Mouse (Mus musculus) hindbrain, embryonic 16.5 days (tissue): ENCODE measurements around the gene Gabrg3. TPM values are rescaled to one million over a fixed set of nuclear protein-coding genes. Genes with fewer than 3 reads are reported as not detected.

Experiments used
- ATAC-seq: fragments of 200-750 bp; cut with Nextera tagmentation; 2 replicates; pipeline ENCODE4 v1.8.0; 2017; ENCODE audit warnings: moderate TSS enrichment, moderate library complexity
- H3K27ac ChIP-seq: fragments of 300-500 bp; sonication (generic); 2 replicates; pipeline ENCODE4 v1.5.1; 2014; ENCODE audit warnings: low read depth, mild to moderate bottlenecking, control low read depth, low read length, moderate library complexity
- H3K27me3 ChIP-seq: fragments of 300-500 bp; sonication (generic); replicated peaks from 2 replicates; pipeline ENCODE4 v1.6.1; 2014; ENCODE audit warnings: low read length; ENCODE audit not compliant: control insufficient read depth, insufficient read depth
- H3K36me3 ChIP-seq: fragments of 300-500 bp; sonication (generic); 2 replicates; pipeline ENCODE4 v1.6.1; 2014; ENCODE audit warnings: mild to moderate bottlenecking, low read length, moderate library complexity, mixed read lengths; ENCODE audit not compliant: control insufficient read depth, insufficient read depth
- H3K4me1 ChIP-seq: fragments of 300-500 bp; sonication (generic); 2 replicates; pipeline ENCODE4 v1.6.1; 2014; ENCODE audit warnings: low read depth, low read length; ENCODE audit not compliant: control insufficient read depth, insufficient read depth
- H3K4me2 ChIP-seq: fragments of 300-500 bp; sonication (generic); 2 replicates; pipeline ENCODE4 v1.6.1; 2014; ENCODE audit warnings: mild to moderate bottlenecking, low read length, control low read depth, moderate library complexity
- H3K4me3 ChIP-seq: fragments of 300-500 bp; sonication (generic); 2 replicates; pipeline ENCODE4 v1.5.1; 2014; ENCODE audit warnings: mild to moderate bottlenecking, low read length, control low read depth, moderate library complexity
- H3K9ac ChIP-seq: fragments of 300-500 bp; sonication (generic); 2 replicates; pipeline ENCODE4 v1.6.1; 2014; ENCODE audit warnings: low read depth, mild to moderate bottlenecking, control low read depth, low read length, moderate library complexity
- H3K9me3 ChIP-seq: fragments of 300-500 bp; sonication (generic); 2 replicates; pipeline ENCODE4 v1.6.1; 2014; ENCODE audit warnings: mild to moderate bottlenecking, low read length, moderate library complexity; ENCODE audit not compliant: control insufficient read depth
- WGBS: fragments of 180-500 bp; shearing (Covaris S2); extraction: QIAGEN DNeasy Blood & Tissue Kit; methylation state at CpG from one replicate; pipeline ENCODE4 v1.1.7; 2014; 5-methylcytosine and 5-hydroxymethylcytosine counted together
- polyA plus RNA-seq: library from polyadenylated mRNA; unstranded; fragments of >200 nt; fragmentation: Nextera tagmentation; extraction: Ambion mirVana; gene quantifications from 2 replicates; pipeline ENCODE4 v1.2.1, GENCODE M21; 2015

Gene Gabrg3
- polyA plus RNA-seq, 1 experiment from 2014 or later: 10.3 TPM

GRCm38 (mm10) chr7:57050906-57051635 lies 335.9 kb downstream of the Gabrg3 start:
- Histone ChIP-seq H3K9me3 (no peaks in the 10 kb centered on the region), H3K9ac (no peak overlapping the region), H3K4me2 (no peak overlapping the region), H3K27ac (peak overlapping the region; percentile 54), H3K4me3 (no peak overlapping the region), H3K27me3 (no peaks in the 10 kb centered on the region), H3K4me1 (no peaks in the 10 kb centered on the region; the same call in 1 of the 2 replicates), H3K36me3 (no peaks in the 10 kb centered on the region)
- WGBS: 49% methylated on average over 1 of the region's 1 CpGs
- peak; percentile 92 for ATAC-seq

GRCm38 (mm10) chr7:57037861-57038421 lies 349.0 kb downstream of the Gabrg3 start:
- Histone ChIP-seq H3K27ac (peak overlapping the region; percentile 34; the same call in 1 of the 2 replicates), H3K9me3 (no peaks in the 10 kb centered on the region), H3K4me1 (no peaks in the 10 kb centered on the region; the same call in 1 of the 2 replicates), H3K36me3 (no peaks in the 10 kb centered on the region), H3K27me3 (no peaks in the 10 kb centered on the region), H3K4me2 (no peak overlapping the region), H3K4me3 (no peak overlapping the region), H3K9ac (no peak overlapping the region)
- peak; percentile 63 for ATAC-seq
- 23% methylated on average over 2 of the region's 2 CpGs for WGBS

- no peak for ATAC-seq
Observed at GRCm38 (mm10) chr7:57000585-57001261, 386.3 kb downstream of the Gabrg3 start.

GRCm38 (mm10) chr7:56997713-56998624 lies 389.0 kb downstream of the Gabrg3 start:
- Histone ChIP-seq H3K4me1 (no peaks in the 10 kb centered on the region), H3K9ac (no peak overlapping the region), H3K4me2 (no peak overlapping the region), H3K27ac (no peak overlapping the region), H3K36me3 (no peaks in the 10 kb centered on the region), H3K4me3 (no peak overlapping the region), H3K9me3 (no peaks in the 10 kb centered on the region), H3K27me3 (no peaks in the 10 kb centered on the region)
- 95% methylated on average over 2 of the region's 2 CpGs for WGBS
- no peak for ATAC-seq

More at GRCm38 (mm10) chr7:57000585-57001261, 386.3 kb downstream of the Gabrg3 start:
- Histone ChIP-seq H3K4me3 (no peak overlapping the region), H3K4me1 (no peaks in the 10 kb centered on the region), H3K36me3 (no peaks in the 10 kb centered on the region), H3K27ac (no peak overlapping the region), H3K9me3 (no peaks in the 10 kb centered on the region), H3K4me2 (no peak overlapping the region), H3K27me3 (no peaks in the 10 kb centered on the region), H3K9ac (no peak overlapping the region)
- WGBS: 97% methylated on average over 3 of the region's 3 CpGs

GRCm38 (mm10) chr7:56946398-56946797 lies 440.6 kb downstream of the Gabrg3 start:
- no peak overlapping the region for H3K9ac ChIP-seq
- H3K4me1 ChIP-seq: no peaks in the 10 kb centered on the region
- H3K4me3 ChIP-seq: no peak overlapping the region
- H3K36me3 ChIP-seq: no peaks in the 10 kb centered on the region
- H3K4me2 ChIP-seq: no peak overlapping the region
- ATAC-seq: no peak
- H3K9me3 ChIP-seq: no peaks in the 10 kb centered on the region
- 80% methylated on average over 1 of the region's 2 CpGs for WGBS
- no peaks in the 10 kb centered on the region for H3K27me3 ChIP-seq
- no peak overlapping the region for H3K27ac ChIP-seq

GRCm38 (mm10) chr7:56941606-56942005 lies 445.4 kb downstream of the Gabrg3 start:
- 82% methylated on average over 2 of the region's 2 CpGs for WGBS
- no peaks in the 10 kb centered on the region for H3K4me1 ChIP-seq
- H3K9me3 ChIP-seq: no peaks in the 10 kb centered on the region

GRCm38 (mm10) chr7:56938020-56938419 lies 449.0 kb downstream of the Gabrg3 start:
- Histone ChIP-seq H3K27me3 (no peaks in the 10 kb centered on the region), H3K36me3 (no peaks in the 10 kb centered on the region), H3K27ac (no peak overlapping the region), H3K4me2 (no peak overlapping the region), H3K4me3 (no peak overlapping the region), H3K4me1 (no peaks in the 10 kb centered on the region), H3K9me3 (no peaks in the 10 kb centered on the region), H3K9ac (no peak overlapping the region)
- no peak for ATAC-seq
- WGBS: 76% methylated on average over 5 of the region's 5 CpGs

More at GRCm38 (mm10) chr7:56941606-56942005, 445.4 kb downstream of the Gabrg3 start:
- ATAC-seq: no peak
- Histone ChIP-seq H3K27ac (no peak overlapping the region), H3K4me2 (no peak overlapping the region), H3K9ac (no peak overlapping the region), H3K36me3 (no peaks in the 10 kb centered on the region), H3K27me3 (no peaks in the 10 kb centered on the region), H3K4me3 (no peak overlapping the region)

GRCm38 (mm10) chr7:56919499-56919898 lies 467.5 kb downstream of the Gabrg3 start:
- Histone ChIP-seq H3K4me2 (no peak overlapping the region), H3K27me3 (no peaks in the 10 kb centered on the region), H3K27ac (no peak overlapping the region), H3K9ac (no peak overlapping the region), H3K4me3 (no peak overlapping the region), H3K4me1 (no peaks in the 10 kb centered on the region), H3K9me3 (no peaks in the 10 kb centered on the region), H3K36me3 (no peaks in the 10 kb centered on the region)
- ATAC-seq: no peak
- WGBS: 32% methylated on average over 1 of the region's 1 CpGs
